Mouse (Mus musculus): ENCODE data around the gene Gsg1l.

The Gsg1l gene

DNA sequence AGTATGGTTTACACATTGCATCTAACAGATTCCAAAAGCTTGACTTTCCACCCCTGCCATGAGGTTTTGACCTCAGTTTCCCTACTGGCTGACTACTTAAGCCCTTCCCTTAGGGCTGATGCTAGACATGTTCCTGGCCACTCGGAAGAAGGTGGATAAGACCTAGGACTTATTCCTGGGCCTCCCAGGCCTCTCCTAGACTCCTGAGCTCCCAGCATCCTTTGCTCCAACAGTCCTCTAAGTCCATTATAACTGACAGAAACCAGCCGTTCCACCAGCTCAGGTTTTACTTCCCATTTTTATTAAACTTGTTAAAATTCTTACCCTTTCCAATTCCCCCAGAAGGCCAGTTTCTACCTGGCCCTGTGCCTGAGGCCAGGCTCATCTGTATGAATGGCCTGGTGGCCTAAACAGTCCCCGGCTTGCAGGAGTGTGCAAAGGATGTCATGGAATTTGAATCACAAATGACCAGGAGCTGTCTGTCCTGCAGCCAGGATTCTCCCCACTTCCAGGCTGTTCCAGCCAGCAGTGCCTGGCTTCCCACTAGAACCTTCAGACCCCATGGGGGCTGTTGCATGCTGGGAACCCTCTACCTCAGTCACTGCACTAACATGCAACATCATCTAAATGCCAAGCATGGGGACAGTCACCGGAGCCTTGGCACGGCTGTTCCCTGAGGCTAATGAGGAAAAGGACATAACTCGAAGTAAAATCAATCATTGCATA lies 139.7 kb downstream of the Gsg1l start:
- in situ Hi-C loops (cut with MboI, MseI) = no loop called here

DNA sequence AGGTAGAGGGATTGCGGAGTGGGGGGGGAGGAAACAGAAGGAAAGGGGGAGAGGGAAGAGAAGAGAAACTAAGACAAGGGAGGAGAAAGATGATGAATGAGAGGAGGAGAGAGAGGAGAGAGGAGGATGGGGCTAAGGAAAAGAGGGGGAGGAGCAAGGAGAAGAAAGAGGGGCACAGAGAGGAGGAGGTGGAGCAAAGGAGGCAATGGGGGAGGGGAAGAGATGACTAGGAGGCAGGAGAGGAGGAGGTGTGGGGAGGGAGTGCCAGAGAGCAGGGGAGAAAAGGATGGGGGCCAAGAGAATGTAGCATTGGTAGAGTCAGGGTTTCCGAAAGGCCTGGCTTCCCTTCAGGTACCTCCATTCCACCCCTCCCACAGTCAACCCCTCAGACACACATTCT lies 147.9 kb downstream of the Gsg1l start:
- in situ Hi-C loops (cut with MboI, MseI) = no loop called here

DNA sequence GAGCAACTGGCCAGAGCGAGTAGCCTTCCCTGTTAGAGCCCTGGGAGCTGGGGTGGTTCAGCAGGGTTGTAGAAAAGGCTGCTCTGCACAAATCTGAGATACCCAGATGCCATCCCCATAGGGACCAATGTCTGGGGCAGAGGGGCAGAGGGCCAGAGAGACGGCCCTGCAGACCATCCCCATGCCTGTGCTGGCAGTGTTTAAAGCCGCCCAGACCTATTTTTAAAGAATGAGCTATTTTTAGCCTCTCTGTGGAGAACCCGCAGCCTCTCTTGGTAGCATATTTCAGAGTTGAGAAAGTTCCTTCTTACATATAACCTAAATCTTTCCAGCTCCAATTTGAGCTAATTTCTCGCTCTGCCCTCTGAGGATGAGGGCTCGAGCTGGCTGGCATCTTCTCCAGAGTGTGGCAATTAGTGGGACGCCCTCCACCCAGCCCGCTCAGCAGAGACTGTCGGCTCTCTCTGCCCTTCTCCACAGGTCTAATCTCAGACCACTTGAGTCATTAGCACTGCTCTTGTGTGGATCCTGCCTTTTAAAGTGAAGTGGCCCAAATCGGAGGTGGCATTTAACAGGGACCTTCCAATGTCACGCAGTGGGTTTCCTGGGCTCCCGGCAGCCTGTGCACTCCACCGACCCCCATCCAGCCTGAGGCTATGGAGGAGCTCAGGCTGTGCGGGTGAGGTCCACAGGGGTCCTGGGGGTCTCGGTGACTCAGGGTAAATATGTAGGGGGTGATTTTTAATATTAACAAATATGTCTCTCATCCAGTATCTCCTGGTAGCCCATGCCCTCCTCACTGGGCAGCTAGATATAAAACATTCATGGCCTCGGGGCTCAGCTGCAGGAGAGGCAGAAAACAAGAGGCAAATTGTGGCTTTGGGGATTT lies 148.6 kb downstream of the Gsg1l start:
- in situ Hi-C loops (cut with MboI, MseI) = no loop called here

DNA sequence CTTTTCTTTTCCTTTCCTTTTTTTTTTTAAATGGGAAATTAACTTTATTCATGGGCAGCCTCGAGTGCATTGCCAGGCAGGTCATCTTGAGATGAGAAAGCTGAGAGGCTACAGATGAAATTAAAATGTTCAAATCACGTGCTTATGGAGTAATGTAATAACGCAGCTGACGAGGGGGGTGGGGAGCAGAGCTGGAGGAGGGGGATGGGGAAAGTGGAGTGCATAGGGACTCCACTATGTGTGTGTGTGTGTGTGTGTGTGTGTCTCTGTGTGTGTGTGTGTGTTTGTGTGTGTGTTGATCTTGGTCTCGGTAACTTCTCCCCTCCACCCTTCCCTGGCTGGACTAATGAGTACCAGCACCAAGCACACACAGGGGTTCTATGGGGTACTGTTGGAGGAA lies 150.6 kb downstream of the Gsg1l start:
- in situ Hi-C loops (cut with MboI, MseI) = no loop called here

DNA sequence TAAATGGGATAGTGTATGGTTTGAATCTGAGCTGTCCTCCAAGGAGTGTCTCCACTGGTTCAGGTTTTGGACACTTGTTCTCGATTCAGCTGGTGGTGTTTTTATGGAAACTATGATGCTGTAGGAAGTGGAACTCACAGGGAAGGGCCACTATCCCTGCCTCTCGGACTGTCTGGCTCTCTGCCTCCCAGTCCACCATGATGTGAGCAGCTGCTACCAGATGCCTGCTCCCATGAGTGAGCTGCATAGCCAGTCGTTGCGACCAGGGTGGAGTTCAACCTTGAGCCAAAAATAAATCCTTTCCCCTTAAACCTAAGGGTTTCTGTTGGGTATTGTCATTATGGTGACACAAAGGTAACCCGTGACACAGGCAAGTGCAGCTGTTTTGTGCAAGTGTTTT lies 158.2 kb downstream of the Gsg1l start:
- in situ Hi-C loops (cut with MboI, MseI) = no loop called here

DNA sequence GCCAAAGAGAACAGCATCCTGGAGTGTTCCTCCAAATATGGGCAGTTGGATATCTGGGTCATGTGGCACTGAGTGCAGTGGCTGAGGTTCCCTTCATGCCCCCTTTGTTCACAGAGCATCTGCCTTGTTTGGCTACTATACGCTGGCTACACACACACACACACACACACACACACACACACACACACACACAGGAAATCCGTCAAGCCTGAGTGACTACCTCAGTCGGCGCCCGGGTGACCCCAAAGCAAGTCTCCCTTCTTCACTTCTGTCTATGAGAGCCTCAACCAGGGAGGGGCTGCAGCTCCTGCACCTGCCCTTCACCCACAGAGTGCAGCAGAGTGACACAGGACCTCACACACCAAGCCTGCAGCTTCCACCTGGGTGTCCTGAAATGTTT lies 161.4 kb downstream of the Gsg1l start:
- in situ Hi-C loops (cut with MboI, MseI) = no loop called here

DNA sequence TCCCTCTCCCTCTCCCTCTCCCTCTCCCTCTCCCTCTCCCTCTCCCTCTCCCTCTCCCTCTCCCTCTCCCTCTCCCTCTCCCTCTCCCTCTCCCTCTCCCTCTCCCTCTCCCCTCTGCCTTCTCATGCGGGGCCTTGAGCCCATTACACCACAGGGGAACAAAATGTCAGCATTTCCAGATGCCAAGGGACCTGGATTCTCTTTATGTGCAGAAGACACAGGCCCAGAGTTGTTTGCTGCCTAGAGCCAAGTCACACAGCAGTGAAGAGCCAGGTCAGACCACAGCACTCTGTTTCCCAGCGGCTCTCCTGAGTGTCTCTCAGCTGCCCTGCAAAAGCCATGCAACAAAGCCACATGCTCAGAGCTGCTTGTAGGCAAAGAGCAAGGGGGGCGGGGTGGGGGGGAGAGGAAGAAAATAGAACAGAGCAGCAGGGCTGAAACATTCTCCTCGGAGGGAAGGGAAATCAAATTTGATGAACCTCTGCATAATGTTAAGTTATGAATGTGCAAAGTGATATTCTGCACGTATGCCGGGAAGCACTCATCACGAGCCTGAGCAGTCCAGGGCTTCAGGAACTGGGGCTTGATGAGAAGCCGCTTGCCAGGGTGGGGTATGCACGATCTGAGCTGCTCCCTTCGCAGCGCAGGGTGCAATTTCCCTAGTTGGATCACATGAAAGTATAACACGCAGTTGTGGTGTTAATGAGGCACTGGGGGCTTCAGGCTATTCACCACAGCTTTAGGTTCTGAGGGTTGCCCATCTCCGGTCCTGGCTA lies 181.6 kb downstream of the Gsg1l start:
- in situ Hi-C loops (cut with MboI, MseI) = no loop called here

DNA sequence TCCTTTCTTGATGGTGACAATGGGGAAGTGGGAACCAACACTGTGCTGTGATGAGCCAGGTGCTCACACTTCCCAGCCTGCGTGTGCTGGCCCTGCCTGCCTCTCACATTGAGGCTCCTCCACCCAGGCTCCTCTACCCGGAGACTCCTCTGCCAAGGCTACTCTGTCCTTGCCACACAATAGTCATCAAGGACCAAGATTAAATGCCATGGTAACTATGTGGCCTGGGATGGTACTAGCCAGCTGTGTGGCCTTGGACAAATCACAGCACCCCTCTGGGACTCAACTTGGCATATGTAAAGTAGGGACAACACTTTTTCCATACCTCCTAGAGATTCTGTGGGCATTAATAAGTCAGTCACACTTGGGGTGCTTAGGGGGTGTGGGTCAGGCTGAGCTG lies 182.3 kb downstream of the Gsg1l start:
- in situ Hi-C loops (cut with MboI, MseI) = no loop called here

DNA sequence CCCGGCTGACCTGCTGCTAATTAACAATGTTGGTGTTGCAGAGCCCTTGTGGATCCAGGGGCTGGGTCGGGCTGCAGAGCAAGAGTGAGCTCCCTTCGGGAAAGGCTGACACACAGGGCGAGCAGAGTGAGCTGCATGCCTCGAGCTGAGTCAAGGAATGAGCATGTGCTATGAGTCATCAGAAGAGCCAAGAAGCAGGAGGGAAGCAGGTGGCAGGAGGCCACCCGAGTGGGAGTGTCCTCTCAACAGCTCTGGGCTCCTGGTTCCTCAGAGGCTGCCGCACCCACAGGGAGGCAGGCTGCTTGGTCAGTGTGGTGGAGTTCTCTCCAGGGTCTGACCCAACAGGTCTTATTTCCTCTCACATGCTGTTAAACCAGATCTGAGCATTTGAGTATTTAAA lies 183.2 kb downstream of the Gsg1l start:
- in situ Hi-C loops (cut with MboI, MseI) = no loop called here

DNA sequence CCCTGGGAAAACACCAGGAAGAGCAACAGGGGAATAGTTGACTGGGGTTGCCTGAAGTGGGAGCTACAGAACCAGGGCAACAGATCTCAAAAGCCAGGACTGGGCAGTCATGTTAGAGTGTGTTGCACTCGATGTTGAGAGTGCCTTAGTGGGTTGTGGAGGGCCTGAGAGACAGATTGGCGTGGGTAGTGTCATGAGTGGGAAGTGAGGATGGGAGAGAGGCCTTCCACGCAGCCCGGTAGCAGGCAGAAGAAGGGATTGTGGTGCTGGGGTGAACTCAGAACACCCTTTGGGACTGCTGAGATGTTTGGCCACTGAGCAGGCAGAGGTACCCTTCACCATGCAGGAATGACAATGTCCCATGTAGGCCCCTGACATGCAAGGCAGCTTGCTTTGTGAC lies 185.2 kb downstream of the Gsg1l start:
- in situ Hi-C loops (cut with MboI, MseI) = no loop called here

DNA sequence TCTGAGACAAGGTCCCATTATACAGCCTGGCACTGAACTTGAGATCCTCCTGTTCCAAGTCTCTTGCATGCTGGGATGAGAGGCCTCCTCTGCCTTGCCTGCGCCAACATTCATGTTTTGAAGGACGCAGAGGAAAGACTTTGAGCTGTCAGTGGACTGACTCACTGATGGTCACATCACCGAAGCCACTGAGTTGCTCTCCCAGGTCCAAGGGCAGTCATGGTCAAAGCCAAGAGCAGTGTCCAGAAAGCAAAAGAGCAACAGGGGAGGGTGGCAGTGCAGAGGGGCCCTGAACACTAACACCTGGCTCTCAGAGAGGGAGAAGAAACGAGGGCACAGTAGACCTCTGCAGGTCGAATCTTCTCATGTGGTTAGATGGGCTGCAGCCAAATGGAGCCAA lies 188.6 kb downstream of the Gsg1l start:
- in situ Hi-C loops (cut with MboI, MseI) = no loop called here

DNA sequence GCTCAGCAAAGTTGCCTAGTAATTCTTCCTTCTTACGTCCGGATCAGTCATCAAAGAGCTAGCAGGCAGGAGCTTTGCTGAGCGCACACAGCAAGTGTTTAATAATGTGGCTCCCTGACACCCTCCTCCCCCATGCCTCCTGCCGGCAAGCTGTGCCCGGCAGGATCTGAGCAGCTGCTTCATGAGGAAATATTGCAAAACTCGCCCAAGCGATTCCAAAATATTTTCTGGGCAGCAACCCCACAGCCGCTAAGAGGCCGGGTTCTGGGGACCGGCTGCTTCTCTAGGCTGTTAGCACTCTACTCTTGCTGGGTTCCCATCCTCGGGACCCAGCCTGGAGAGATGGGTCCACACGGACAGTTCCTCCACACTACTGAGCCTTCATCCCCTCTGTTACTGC lies 193.8 kb downstream of the Gsg1l start:
- in situ Hi-C loops (cut with MboI, MseI) = no loop called here

DNA sequence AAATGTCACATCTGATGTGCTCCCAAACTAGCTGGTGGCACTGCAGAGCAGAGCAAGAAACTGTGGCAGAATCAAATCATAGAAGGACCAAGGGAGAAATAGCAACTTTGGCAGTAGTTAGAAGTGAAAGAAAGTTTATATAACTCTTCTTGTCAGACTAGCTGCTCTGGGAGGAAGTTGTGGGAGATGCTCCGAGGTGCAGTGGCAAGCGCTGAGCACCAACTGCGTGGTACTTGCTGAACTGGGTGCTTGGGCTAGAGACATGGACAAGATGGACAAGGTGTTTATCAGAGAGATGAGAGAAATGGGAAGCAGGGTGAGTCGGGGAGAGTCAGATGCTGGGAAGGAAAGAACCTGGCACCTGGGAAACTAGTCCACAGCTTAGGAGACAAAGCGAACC lies 194.4 kb downstream of the Gsg1l start:
- in situ Hi-C loops (cut with MboI, MseI) = no loop called here

DNA sequence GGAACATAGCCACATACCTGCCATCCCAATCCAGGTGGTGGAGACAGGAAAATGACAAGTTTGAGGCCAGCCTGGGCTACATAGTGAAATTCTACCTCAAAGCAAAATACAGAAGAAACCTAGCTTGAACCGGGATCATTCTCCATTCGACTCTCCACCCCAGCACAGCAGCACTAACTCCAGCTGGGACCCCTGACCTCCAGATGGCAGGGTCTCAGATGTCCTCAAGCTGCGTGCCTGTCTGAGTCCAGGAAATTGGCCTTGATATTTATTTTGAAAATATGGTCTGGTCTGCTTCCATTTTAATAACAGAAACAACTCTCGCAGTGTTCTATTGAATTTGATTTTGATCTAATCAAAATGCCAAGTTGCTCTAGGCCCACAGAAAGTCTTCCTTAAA lies 195.1 kb downstream of the Gsg1l start:
- in situ Hi-C loops (cut with MboI, MseI) = no loop called here

DNA sequence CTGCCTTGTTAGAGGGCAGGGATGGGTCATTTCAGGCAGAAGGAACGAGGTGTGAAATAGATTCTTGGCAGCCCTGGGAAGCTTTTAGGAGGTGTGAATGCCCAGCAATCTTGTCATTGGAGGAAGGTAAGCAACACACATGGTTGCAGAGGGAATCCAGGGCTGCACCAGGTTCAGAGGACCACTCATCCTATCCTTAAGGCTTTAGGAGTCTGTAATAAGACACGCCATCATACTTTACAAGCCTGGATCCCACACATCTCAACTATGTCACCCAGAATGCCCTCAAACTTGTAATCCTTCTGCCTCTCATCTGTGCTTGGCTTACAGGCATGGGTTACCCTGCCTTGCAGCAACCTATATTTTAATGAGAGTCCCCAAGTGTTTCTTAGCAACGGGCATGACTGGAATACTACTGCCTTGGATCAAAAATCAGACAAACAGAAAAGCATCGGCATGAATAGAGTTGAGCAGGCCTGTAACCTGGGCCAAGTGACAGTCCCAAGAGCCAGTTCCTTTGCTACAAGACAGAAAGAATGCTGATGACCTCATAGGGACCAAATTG lies 196.0 kb downstream of the Gsg1l start:
- in situ Hi-C loops (cut with MboI, MseI) = no loop called here

DNA sequence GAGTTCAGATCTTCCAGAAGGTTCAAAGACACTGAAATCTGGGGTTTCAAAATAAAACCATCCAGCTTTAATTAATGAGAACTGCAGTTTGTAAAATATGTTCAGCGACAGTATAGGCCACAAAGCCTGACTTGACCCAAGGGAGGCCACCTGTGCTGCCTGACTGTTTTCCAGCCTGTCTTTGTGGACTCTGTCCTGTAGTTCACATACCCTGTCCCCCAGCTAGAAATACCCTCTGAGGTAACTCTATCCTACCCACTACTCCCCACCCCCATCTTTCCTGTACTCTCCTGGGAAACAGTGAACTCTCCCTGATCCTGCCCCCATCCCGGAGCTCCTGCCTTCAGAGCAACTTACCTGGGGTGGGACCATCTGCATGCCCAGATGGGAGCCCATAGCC lies 199.0 kb downstream of the Gsg1l start:
- in situ Hi-C loops (cut with MboI, MseI) = no loop called here

DNA sequence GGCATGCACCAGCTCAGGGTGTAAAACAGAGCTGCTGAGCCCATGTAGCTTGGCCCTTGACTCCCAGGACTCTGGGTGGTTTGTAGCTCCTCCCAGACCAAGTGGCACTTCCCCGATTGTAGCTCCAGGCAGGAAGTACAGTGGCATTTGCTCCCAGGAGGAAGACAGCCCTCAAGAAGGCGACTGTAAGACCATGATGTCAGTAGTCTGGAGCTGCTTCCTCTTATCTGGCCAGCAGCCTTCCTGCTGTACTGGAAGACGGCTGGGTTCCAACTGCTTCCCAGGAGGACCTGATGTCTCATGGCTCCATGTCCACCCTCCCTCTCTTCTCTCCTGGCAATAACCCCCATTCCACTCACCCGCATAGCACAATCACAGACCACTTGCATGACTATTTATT lies 204.2 kb downstream of the Gsg1l start:
- in situ Hi-C loops (cut with MboI, MseI) = no loop called here

DNA sequence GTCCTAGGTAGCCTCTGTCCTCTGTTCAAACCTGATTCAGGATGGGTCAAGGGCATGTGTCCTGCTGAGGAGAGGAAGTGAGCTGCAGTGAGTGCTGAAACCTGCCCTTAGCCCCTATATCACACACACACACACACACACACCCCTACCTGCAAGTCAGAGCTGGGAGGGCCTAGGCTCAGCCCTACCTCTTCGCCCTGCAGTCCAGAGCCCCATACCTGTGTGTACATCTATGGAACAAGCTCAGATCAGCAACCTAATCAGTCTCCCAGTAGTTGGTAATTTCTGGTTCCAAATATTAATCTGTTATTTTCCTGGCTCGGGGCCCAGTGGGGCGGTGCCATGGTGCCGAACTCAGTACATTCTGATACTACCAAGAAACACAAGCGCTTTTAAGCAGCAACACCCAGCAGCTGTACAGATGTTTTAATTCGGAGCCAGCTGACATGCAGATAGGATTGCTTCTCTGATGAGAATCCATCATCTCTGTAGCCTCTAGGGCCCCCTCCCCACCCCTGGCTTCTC lies 208.2 kb downstream of the Gsg1l start:
- in situ Hi-C loops (cut with MboI, MseI) = no loop called here

DNA sequence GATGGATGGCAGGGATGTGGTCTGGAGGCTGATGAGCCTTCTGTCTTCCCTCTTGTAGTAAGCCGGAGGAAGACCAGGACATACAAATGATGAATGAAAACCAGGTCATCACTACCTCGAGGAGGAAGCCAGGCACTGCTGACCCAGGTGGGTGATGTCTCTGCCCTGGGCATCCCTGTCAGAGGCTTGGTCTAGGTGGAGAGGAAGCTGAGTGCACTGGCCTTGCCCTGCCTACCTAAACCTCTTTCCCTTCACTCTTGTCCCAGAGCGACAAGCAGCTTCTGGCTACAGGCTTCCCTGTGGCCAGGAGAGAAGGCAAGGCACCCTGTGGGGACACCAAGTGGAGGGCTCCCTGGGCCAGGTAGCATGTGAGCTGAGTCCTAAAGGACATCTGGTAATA lies 209.3 kb downstream of the Gsg1l start:
- in situ Hi-C loops (cut with MboI, MseI) = no loop called here

DNA sequence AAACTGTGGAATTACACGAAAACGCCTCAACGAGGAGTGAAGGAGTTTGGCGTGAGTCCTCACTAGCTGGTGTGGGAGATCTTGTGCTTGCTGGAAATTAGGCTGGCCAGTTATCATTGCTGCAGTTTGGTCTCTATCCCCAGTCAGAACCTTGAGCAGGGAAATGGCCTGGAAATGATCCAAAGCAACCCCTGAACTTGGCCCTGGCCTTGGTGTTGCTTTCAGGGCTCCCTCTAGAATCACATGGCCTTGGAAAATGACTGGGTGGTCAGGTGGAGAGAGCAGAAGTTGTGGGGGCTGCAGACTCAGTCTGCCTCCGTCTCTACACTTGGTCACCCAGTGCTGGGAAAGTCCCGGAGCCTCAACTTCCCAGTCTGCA lies 210.0 kb downstream of the Gsg1l start:
- in situ Hi-C loops (cut with MboI, MseI) = no loop called here

DNA sequence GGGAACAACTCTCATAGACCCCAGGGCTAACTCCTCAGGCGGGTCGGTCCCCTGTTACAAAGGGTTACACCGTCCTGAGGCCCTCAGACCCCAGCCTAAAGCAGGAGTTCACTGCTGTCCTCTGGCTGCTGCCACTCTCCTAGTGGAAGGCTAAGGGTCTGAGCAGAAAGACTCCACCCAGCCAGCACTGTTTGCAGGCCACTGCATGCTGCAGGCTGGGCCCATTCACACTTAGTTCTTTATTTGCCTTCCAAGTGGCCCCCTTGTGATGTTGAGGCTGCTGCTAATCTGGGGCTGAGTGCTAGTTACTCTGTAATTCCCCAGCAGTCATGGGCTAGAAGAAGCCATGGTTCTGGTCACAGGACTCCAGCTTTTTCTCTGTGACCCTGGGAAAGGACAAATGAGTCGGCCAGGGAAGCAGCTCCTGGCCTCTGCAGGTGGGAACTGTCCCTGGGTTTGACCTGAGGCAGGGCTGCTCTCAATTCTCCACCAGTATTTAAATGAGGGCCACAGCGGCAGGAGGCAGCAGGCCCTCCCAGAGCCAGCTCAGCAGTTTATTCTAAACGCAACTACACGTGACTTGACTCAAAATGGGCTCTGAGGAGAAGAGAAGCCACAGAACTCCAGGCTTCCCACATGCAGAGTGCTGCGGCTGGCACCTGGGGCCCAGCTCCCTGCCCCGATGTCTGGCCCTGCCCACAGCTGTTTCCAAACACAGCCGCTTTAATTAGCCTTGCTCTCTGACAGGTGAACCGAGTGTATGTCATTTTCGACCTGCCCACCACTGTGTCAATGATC lies 210.6 kb downstream of the Gsg1l start:
- in situ Hi-C loops (cut with MboI, MseI) = no loop called here

Measured in T-helper 17 cell (primary cell).